Mouse (Mus musculus): ENCODE results near the gene Rragc. TPM values are rescaled to one million over a fixed set of nuclear protein-coding genes. Genes with fewer than 3 reads are reported as not detected.

Rragc gene
- polyA plus RNA-seq, 1 experiment from 2014 or later: 40.9 TPM

DNA sequence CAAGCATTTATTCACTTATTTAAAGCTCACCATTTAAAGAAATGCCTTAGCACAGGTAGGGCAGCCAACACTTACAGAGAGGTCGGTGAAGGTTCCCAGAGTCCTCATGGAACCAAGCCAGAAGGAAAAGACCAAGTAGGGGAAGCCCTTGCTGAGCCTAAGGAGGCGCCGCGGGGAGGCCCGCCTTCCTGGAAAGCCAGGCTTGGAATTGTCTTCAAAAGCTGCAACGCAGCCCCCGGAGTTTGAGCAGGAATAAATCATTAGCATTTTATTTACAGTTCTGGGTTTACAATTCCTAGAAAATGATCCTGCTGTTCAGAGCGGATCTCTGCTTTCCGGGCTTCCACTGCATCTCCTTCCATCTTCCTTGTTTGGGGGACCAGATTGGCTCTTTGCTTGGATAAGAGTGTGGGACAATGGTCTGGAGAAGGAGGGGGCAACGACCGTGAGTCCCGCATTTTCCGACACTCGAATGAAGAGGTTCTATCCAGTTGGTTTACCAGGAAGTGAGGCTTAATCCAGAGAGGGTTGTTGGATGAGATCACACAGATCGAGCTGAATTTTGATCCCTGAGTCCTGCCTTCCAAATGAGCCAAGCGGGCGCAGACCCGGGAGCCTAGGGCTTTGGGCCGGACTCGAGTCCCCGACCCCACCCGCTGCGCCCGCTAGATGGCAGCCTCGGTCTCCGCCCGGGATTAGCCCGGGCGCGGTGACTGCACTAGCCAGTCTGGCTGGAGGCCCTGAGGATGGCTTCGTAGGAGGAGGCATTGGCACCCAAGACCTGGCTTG lies 39.7 kb downstream of the Rragc start:
- ATAC-seq (ENCODE audit: extremely low read depth, insufficient number of reproducible peaks, low FRiP score, low TSS enrichment): no peak

DNA sequence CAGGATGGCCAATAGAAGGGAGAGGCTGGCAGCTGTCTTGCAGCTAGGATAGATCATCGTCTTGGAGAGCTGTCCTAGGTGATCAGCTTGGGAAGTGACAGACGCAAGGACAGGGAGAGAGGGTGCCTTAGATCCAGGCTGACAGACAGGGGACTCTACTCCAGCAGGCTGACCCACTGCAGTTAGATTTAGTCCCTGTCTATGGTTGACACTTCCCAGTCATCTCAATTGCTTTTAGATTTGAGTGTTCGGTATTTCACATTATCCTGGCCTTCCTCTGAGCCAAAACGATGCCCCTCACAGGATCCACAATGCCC lies 40.2 kb downstream of the Rragc start:
- peak overlapping the region; percentile 38; the same call in 1 of the 2 replicates for H3K4me3 ChIP-seq
- 53% methylated on average over 4 of the region's 4 CpGs for WGBS
- no peak overlapping the region for H3K9ac ChIP-seq
- peak overlapping the region; percentile 64 for H3K4me2 ChIP-seq
- H3K9me3 ChIP-seq: no peaks in the 10 kb centered on the region
- H3K27ac ChIP-seq (replicated peaks): no peak overlapping the region
- H3K27me3 ChIP-seq (replicated peaks): peaks cover 37% of the 10 kb centered on the region
- ATAC-seq (ENCODE audit: extremely low read depth, insufficient number of reproducible peaks, low FRiP score, low TSS enrichment): no peak
- no peaks in the 10 kb centered on the region for H3K36me3 ChIP-seq
- peaks cover 24% of the 10 kb centered on the region for H3K4me1 ChIP-seq

More for the DNA sequence above, 39.7 kb downstream of the Rragc start:
- peaks cover 42% of the 10 kb centered on the region for H3K27me3 ChIP-seq (replicated peaks)
- H3K36me3 ChIP-seq: no peaks in the 10 kb centered on the region
- no peak overlapping the region for H3K27ac ChIP-seq (replicated peaks)
- H3K9ac ChIP-seq: peak overlapping the region; percentile 69
- peak overlapping the region; percentile 64 for H3K4me2 ChIP-seq
- peaks cover 24% of the 10 kb centered on the region for H3K4me1 ChIP-seq
- H3K4me3 ChIP-seq: peak overlapping the region; percentile 38
- 4% methylated on average over 31 of the region's 31 CpGs for WGBS
- H3K9me3 ChIP-seq: no peaks in the 10 kb centered on the region

DNA sequence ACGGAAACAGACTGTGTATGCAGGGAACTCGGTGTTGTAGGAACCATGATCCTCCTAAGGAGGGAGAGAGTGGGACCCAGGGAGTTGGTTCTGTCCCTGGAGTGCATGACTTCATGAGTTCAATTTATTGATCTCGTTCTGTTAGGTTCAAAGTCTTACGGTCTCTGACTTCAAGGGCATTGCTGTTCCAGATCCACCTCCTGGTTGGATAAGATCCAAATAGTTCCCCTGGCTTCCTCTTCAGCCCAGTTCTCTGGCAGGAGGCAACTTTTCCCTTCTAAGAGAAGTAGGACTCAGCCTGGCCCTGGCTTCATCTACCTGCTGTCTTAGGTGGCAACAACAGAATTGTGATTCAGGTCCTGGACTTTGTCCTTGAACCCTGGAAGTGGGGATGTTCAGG lies 40.6 kb downstream of the Rragc start:
- 48% methylated on average over 4 of the region's 4 CpGs for WGBS
- H3K9me3 ChIP-seq: no peaks in the 10 kb centered on the region
- H3K9ac ChIP-seq: no peak overlapping the region
- H3K36me3 ChIP-seq: no peaks in the 10 kb centered on the region
- ATAC-seq (ENCODE audit: extremely low read depth, insufficient number of reproducible peaks, low FRiP score, low TSS enrichment): no peak
- H3K27ac ChIP-seq (replicated peaks): no peak overlapping the region
- H3K27me3 ChIP-seq (replicated peaks): peaks cover 34% of the 10 kb centered on the region
- no peak overlapping the region for H3K4me3 ChIP-seq
- peaks cover 24% of the 10 kb centered on the region for H3K4me1 ChIP-seq
- H3K4me2 ChIP-seq: no peak overlapping the region

DNA sequence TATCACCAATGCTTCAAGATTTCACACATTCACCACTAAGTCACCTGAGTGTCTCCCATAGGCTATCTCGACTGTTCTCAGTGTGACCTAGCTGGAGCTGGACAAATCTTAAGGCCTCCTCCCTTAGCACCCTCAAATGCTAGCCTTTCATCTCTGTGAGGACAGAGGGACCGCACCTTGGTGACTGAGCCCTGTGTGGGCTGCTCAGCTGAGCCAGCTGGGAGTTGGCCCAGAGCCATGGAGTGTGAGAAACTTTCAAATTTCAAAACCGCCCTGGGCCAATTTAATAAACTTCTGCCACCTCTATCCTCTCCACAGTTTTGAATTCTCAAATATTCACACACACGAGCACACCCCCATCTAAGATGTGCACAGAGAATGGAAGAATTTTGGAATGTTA lies 43.7 kb downstream of the Rragc start:
- Histone ChIP-seq H3K9ac (no peak overlapping the region), H3K36me3 (no peaks in the 10 kb centered on the region), H3K27ac (replicated peaks) (no peak overlapping the region), H3K9me3 (no peaks in the 10 kb centered on the region), H3K4me1 (peaks cover 28% of the 10 kb centered on the region), H3K4me2 (peak overlapping the region; percentile 53), H3K4me3 (0 out of 2 replicates have a peak overlapping the region, but pooled peaks have one; percentile 11), H3K27me3 (replicated peaks) (peaks cover 28% of the 10 kb centered on the region)
- no peak for ATAC-seq (ENCODE audit: extremely low read depth, insufficient number of reproducible peaks, low FRiP score, low TSS enrichment)
- 25% methylated on average over 4 of the region's 4 CpGs for WGBS

DNA sequence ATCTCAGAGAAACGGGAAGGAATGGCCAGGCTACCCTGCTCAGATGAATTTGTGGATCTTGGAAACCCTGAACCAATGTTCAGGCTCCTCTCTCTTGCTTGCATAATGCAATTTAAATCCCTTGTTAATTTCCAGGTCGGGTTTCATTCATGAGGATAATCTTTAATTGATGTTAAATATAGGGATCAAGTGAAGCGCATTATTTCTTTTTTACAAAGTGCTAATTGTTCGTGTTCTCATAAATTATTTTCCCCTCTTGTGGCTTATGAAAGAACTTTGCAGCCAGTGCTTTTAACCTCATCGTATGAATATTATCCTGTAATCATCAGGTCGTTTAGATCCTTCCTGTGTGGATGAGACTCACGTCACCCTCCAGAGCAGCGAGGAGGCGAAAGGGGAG lies 45.5 kb downstream of the Rragc start:
- Histone ChIP-seq H3K4me3 (no peak overlapping the region), H3K9ac (no peak overlapping the region), H3K27ac (replicated peaks) (no peak overlapping the region), H3K27me3 (replicated peaks) (peaks cover 13% of the 10 kb centered on the region), H3K4me1 (peaks cover 24% of the 10 kb centered on the region), H3K4me2 (no peak overlapping the region), H3K36me3 (no peaks in the 10 kb centered on the region), H3K9me3 (no peaks in the 10 kb centered on the region)
- WGBS: 69% methylated on average over 9 of the region's 9 CpGs
- no peak for ATAC-seq (ENCODE audit: extremely low read depth, insufficient number of reproducible peaks, low FRiP score, low TSS enrichment)

DNA sequence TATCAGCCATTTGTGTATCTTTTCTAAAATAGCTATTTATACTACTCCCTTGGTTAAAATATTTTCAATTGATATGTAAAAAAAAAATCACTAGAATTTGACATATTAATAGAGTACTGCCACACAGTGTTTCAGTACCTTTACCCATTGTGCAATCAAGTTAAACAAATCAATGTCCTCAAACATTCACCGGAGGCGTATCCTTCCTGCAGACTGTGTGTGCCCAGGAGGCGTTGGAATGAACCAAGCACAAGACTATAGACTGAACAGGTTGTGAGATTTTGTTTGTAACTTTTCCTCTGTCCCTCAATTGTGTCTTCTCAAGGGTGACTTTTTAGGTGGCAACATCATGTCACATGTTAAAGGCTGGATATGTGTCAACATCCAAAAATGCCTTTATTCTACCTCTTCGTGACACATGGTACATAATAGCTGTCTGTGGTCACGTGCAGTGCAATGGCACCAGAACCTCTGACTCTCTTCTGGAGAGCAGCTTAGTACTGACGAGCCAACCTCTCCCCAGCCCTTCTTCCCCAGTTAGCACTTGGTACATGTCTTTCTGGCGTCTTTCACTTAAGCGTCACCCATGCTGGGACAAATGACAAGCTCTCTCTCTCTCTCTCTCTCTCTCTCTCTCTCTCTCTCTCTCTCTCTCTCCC lies 51.5 kb downstream of the Rragc start:
- ATAC-seq (ENCODE audit: extremely low read depth, insufficient number of reproducible peaks, low FRiP score, low TSS enrichment): no peak
- no peak overlapping the region for H3K4me3 ChIP-seq
- no peak overlapping the region for H3K27ac ChIP-seq (replicated peaks)
- H3K9me3 ChIP-seq: no peaks in the 10 kb centered on the region; the same call in 1 of the 2 replicates
- peaks cover 31% of the 10 kb centered on the region for H3K27me3 ChIP-seq (replicated peaks)
- H3K4me1 ChIP-seq: peaks cover 19% of the 10 kb centered on the region
- no peak overlapping the region for H3K4me2 ChIP-seq
- H3K36me3 ChIP-seq: no peaks in the 10 kb centered on the region
- no peak overlapping the region for H3K9ac ChIP-seq
- WGBS: 70% methylated on average over 8 of the region's 8 CpGs

DNA sequence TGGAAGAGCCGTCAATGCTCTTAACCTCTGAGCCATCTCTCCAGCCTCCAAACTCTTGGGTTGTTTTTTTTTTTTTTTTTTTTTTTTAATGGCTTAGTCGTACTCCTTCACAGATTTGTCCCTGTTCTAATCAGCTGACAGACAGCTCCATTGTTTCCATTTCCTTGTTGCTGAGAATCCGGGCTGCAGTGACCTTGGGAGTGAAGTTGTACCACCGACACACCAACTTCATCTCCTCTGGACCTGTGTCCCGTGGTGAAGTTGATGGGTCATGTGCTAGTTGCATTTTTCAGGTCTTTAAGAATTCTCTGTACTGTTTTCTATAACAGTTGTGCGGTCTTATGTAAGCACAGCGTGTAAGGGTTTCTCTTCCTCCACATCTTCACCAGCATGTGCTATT lies 52.2 kb downstream of the Rragc start:
- Histone ChIP-seq H3K36me3 (no peaks in the 10 kb centered on the region), H3K27me3 (replicated peaks) (peaks cover 36% of the 10 kb centered on the region), H3K4me2 (no peak overlapping the region), H3K9ac (no peak overlapping the region), H3K27ac (replicated peaks) (no peak overlapping the region), H3K4me1 (peaks cover 19% of the 10 kb centered on the region), H3K4me3 (no peak overlapping the region), H3K9me3 (no peaks in the 10 kb centered on the region; the same call in 1 of the 2 replicates)
- ATAC-seq (ENCODE audit: extremely low read depth, insufficient number of reproducible peaks, low FRiP score, low TSS enrichment): no peak
- 57% methylated on average over 7 of the region's 7 CpGs for WGBS

DNA sequence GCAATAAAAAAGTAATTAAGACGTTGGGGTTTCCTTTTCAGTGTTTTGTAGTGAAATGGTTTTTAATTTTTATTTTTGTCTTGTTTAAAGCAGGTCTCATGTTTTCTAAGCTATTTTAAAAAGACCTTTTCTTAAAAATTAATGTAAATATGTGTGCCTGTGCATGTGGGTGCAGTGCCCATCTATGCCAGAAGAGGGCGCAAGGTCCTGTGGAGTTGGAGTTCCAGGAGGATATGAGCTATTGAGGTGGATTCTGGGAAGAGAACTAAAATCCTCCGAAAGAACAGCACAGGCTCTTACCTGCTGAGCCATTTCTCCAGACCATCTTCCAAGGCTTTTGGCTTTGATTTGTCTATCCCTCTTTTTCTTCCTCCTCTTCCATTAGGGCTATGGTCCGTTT lies 53.8 kb downstream of the Rragc start:
- Histone ChIP-seq H3K4me3 (no peak overlapping the region), H3K36me3 (no peaks in the 10 kb centered on the region), H3K4me1 (peaks cover 14% of the 10 kb centered on the region), H3K27me3 (replicated peaks) (peaks cover 31% of the 10 kb centered on the region), H3K9me3 (no peaks in the 10 kb centered on the region; the same call in 1 of the 2 replicates), H3K9ac (no peak overlapping the region), H3K4me2 (no peak overlapping the region), H3K27ac (replicated peaks) (no peak overlapping the region)
- WGBS: 66% methylated on average over 4 of the region's 4 CpGs
- no peak for ATAC-seq (ENCODE audit: extremely low read depth, insufficient number of reproducible peaks, low FRiP score, low TSS enrichment)

DNA sequence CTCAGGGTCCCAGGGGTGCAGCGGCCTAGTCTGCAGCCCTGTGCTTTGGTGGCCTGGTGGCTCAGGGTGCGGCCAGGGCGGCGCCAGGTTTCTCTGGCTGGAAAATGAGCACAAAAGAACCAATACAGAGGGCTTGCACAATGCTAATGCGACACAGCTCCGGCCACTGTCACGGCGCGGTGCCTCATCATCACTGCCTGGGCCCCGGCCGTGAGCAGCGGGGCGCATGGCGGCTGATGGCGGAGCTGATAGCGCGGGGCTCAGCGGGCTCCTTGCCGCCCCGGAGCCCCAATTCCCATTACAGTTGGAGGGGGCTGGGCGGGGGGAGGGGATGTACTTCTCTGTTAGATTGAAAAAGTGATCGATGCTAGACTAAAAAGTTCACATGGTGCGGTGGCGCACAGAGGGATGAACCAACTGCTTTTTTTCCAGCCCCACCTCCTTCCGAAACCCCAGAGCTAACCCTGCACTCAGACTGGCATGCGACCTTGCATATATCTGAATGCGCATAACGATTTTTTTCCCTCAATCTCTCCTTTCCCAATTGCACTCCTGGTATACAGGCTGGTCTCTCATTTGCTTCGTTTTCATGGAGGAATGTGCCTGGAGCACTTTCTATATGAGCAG lies 55.3 kb downstream of the Rragc start:
- whole genome bisulfite sequencing: 11% methylated on average over 29 of the region's 29 CpGs
- peak overlapping the region; percentile 44 for H3K4me3 ChIP-seq
- H3K36me3 ChIP-seq: no peaks in the 10 kb centered on the region
- peak overlapping the region; percentile 68 for H3K4me2 ChIP-seq
- no peak overlapping the region for H3K27ac ChIP-seq (replicated peaks)
- H3K4me1 ChIP-seq: peaks cover 10% of the 10 kb centered on the region
- peak overlapping the region; percentile 67 for H3K9ac ChIP-seq
- H3K27me3 ChIP-seq (replicated peaks): peaks cover 35% of the 10 kb centered on the region
- no peak for ATAC-seq (ENCODE audit: extremely low read depth, insufficient number of reproducible peaks, low FRiP score, low TSS enrichment)
- no peaks in the 10 kb centered on the region; the same call in 1 of the 2 replicates for H3K9me3 ChIP-seq

DNA sequence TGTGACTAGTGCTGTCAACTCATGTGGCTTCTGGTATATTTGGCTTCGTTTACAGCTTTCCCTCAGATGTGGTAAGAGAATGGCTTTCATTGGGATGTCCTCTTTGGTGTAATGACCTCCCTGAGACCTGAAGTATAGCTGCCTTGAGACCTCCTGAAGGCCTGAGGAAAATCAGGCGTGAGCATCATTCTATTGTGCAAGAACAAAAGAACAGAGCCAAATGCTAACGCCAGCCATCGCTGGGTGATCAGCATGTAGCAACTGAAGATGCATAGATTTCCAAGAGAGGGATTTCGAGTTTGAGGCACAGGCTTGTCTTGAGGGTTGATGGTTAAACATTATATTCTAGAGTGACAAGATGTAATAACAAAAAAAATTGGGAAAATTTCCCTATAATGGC lies 64.9 kb downstream of the Rragc start:
- ATAC-seq (ENCODE audit: extremely low read depth, insufficient number of reproducible peaks, low FRiP score, low TSS enrichment): no peak
- WGBS: 68% methylated on average over 5 of the region's 5 CpGs
- H3K9ac ChIP-seq: no peak overlapping the region
- no peaks in the 10 kb centered on the region for H3K9me3 ChIP-seq
- H3K36me3 ChIP-seq: no peaks in the 10 kb centered on the region
- peaks cover 8% of the 10 kb centered on the region; the same call in 1 of the 2 replicates for H3K4me1 ChIP-seq
- no peak overlapping the region for H3K27ac ChIP-seq (replicated peaks)
- H3K4me3 ChIP-seq: no peak overlapping the region
- no peaks in the 10 kb centered on the region; the same call in 1 of the 2 replicates for H3K27me3 ChIP-seq (replicated peaks)
- no peak overlapping the region for H3K4me2 ChIP-seq

Data from heart, embryonic 13.5 days (tissue).